In the genomic region with DNA sequence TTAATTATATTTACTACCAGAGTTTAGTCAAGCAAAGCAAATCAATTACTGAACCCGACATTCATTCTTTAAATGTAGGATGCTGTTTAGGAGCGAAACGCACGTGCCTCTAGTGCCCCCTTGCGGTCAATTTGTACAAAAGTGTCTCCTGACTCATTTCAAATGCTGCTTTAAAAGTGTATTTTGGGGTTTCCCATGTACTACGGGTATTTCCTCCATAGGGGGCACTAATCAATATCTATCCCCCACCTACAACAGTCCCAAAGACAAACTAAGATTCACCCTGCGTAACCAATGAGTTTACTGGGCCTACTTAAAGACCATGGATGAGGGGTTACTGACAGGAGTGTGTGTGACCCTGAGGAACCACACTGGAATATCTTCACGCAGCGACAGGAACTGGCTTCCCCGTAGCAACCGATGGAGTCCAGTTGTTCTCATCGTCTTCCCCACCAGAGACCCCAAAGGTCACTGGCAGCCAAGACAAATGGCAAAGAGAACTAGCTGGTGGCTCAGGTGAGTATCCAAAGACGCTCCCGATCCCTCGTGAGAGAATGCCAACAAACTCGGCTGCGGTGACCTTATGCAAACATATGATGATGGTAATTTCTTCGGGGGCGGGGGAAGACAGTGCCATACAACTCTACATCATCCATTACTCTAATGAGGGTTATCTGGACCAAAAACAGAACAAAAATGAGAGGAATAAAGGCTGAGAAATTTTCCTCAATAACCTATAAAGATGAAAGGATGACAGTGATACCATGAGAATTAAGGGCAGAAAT, we compare ENCODE assay signal across 8 mouse cellular contexts. TPM values are rescaled to one million over a fixed set of nuclear protein-coding genes. Genes with fewer than 3 reads are reported as not detected.
DNase-seq lines count a peak whose midpoint lies in the region; ATAC-seq lines count a peak whose summit lies in the region.

No protein-coding gene starts in this region.

- H3K36me3 ChIP-seq in forebrain, embryonic 13.5 days (ENCODE audit: poor library complexity, severe bottlenecking), result peaks cover 11% of the 10 kb centered on the region
- H3K36me3 ChIP-seq in hindbrain, embryonic 15.5 days, result peaks cover 4% of the 10 kb centered on the region; the same call in 1 of the 2 replicates

- DNase-seq in MN1 (ENCODE audit: low spot score), result peak; percentile 73
- peak; percentile 73 for DNase-seq in c-Kit-positive CD71-positive TER-119-positive erythroid progenitor cells, embryonic 14.5 days (ENCODE audit: low spot score)
- peak; percentile 80 for DNase-seq in layer of hippocampus, postnatal 10 days (ENCODE audit: low spot score in 2 of 2)
- peak; percentile 50 to 74 for DNase-seq in lung, postnatal 4 days
- DNase-seq in right cerebral cortex, adult 18-20 months, result peak; percentile 70
- DNase-seq in yolk sac, embryonic 10.5 days (ENCODE audit: low spot score), result peak; percentile 28

- no peaks in the 10 kb centered on the region for H3K4me1 ChIP-seq in forebrain, embryonic 13.5 days
- no peaks in the 10 kb centered on the region for H3K4me1 ChIP-seq in hindbrain, embryonic 15.5 days (replicated peaks)

- no peak overlapping the region for H3K4me2 ChIP-seq in forebrain, embryonic 13.5 days
- no peak overlapping the region for H3K4me2 ChIP-seq in hindbrain, embryonic 15.5 days

- H3K9me3 ChIP-seq in forebrain, embryonic 13.5 days (replicated peaks), result no peaks in the 10 kb centered on the region
- H3K9me3 ChIP-seq in hindbrain, embryonic 15.5 days, result no peaks in the 10 kb centered on the region

- H3K27ac ChIP-seq in forebrain, embryonic 13.5 days, result no peak overlapping the region
- no peak overlapping the region for H3K27ac ChIP-seq in hindbrain, embryonic 15.5 days (replicated peaks)

- no peaks in the 10 kb centered on the region for H3K27me3 ChIP-seq in forebrain, embryonic 13.5 days
- no peaks in the 10 kb centered on the region for H3K27me3 ChIP-seq in hindbrain, embryonic 15.5 days

- peak; percentile 77 for ATAC-seq in forebrain, embryonic 13.5 days
- peak; percentile 75; the same call in 1 of the 2 replicates for ATAC-seq in hindbrain, embryonic 15.5 days (ENCODE audit: low FRiP score, low read depth)

- H3K4me3 ChIP-seq in forebrain, embryonic 13.5 days, result no peak overlapping the region
- no peak overlapping the region for H3K4me3 ChIP-seq in hindbrain, embryonic 15.5 days

- no peak overlapping the region for H3K9ac ChIP-seq in forebrain, embryonic 13.5 days
- H3K9ac ChIP-seq in hindbrain, embryonic 15.5 days, result no peak overlapping the region

- WGBS in forebrain, embryonic 13.5 days, result 60% methylated on average over 19 of the region's 19 CpGs
- 57% methylated on average over 19 of the region's 19 CpGs for WGBS in hindbrain, embryonic 15.5 days

RNA-seq across cellular contexts. Expression of gene Nfkbiz, which starts 14.4 kb away (rescaled TPM):
- 1.0 and 1.6 TPM in 2 replicates for polyA plus RNA-seq in forebrain, embryonic 13.5 days (2015; fragmentation: Nextera tagmentation; extraction: Ambion mirVana)
- polyA plus RNA-seq in hindbrain, embryonic 15.5 days (2015; fragmentation: Nextera tagmentation; extraction: Ambion mirVana), result 1.7 and 1.8 TPM in 2 replicates
- 1 to 10 TPM; 4.4 to 4.5 TPM for total RNA-seq in layer of hippocampus, postnatal 10 days (2021)

RNA-seq across cellular contexts. Expression of gene Nxpe3, which starts 42.0 kb away (rescaled TPM):
- 1.1 and 1.2 TPM in 2 replicates for polyA plus RNA-seq in forebrain, embryonic 13.5 days (2015; fragmentation: Nextera tagmentation; extraction: Ambion mirVana)
- 1.3 and 1.4 TPM in 2 replicates for polyA plus RNA-seq in hindbrain, embryonic 15.5 days (2015; fragmentation: Nextera tagmentation; extraction: Ambion mirVana)
- total RNA-seq in layer of hippocampus, postnatal 10 days (2021), result 1 to 10 TPM; 7.9 to 8.3 TPM

Comparison
In these comparisons a context has a peak if more than half of its experiments do, and no peak if none do; other contexts are left out.
1. DNase-seq: peak in every context shown above with its lines; median percentile 80 in layer of hippocampus, postnatal 10 days; 73 in MN1; 73 in c-Kit-positive CD71-positive TER-119-positive erythroid progenitor cells, embryonic 14.5 days; 70 in right cerebral cortex, adult 18-20 months; 62 in lung, postnatal 4 days; 28 in yolk sac, embryonic 10.5 days.